Mouse (Mus musculus) embryonic stem cell, embryonic (primary cell): ENCODE results near the gene Tfeb.

Experiments
- CTCF ChIA-PET, 4 experiments: fragments of 300-600 bp in 2 of 4; fragments of 350-600 bp in 2 of 4; sonication (Branson Sonifier 250); formaldehyde crosslinking; loops; one replicate each; lab custom pipeline; 2022; ENCODE audit warnings: inconsistent platforms in 2 of 4; lab: Charles Lee
- POLR2A ChIA-PET, 4 experiments: fragments of 300-600 bp in 2 of 4; fragments of 350-600 bp in 2 of 4; sonication (Branson Sonifier 250); formaldehyde crosslinking; loops; one replicate each; lab custom pipeline; 2022; ENCODE audit warnings: antibody characterized with exemption in 4 of 4, inconsistent platforms in 1 of 4; lab: Charles Lee

Gene Tfeb

DNA sequence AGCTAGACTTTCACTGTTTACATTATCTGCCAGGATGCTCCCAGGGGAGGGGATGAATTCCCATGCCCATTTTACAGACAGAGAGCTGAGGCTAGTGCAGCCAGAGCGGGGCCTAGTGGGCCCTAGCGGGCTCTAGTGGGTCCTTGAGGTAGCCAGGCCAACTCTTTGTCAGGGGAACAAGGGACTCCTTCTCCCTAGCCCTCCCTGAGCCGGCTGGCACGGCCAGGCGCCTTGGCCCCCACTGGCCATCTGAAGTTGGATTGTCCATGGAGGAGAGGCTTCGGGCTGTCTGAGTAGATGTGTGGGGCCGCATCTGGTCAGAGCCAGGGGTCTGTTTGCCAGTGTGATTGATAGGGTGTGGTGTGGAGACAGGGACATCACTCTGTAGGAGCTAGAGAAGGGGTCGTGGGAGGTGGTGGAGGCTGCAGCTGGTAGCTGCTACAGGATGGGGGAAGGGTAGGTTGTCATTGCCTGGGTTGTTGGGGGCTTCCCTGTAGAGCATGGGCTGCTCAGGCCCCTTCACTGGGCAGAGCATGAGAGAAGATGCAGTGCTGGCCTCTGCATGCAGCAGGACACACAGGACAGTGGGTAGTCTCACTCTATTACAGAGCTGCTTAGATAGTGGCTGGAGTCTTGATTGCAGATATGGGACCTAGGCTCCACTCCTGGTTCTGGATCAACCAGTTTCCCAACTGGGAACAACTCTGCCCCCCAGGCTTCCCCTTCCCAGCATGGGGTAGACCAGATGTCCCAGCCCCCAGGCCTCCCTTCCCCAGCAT is 46.8 kb downstream of the Tfeb start:
- CTCF ChIA-PET = interaction anchor here (0.5 to 3.6 kb wide), 14 partner anchors 9 to 469 kb away, joined by 3 to 26 read pairs (median 4); no protein-coding TSS in a partner anchor
- POLR2A ChIA-PET = interaction anchor here in 2 of 4 experiments (0.9 to 3.2 kb wide), 9 partner anchors 8 to 48 kb away, joined by 3 to 17 read pairs (median 3); no protein-coding TSS in a partner anchor

DNA sequence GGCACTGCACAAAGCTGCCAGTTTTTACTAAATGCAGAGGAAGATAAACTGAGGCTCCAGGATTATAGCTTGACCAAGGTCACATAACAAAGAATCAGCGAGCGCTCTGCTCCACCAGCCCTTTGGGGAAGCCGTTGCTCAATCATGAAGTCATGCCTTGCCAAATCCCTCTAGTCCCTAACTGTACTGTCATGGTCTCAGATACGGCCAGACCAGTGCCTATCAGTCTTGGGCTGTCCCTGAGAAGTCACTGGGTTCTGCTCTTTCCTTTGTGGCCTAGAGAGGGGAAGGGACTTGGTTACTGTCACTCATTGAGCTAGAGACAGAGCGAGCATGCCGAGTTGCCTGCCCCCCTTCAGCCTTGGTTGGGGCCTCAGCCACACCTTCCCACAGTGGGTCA is 47.6 kb downstream of the Tfeb start:
- ChIA-PET CTCF (interaction anchor here (0.5 to 3.6 kb wide), 12 partner anchors 8 to 335 kb away, joined by 3 to 26 read pairs (median 4); no protein-coding TSS in a partner anchor), POLR2A (interaction anchor here in 2 of 4 experiments (0.9 to 3.2 kb wide), 8 partner anchors 8 to 237 kb away, joined by 3 to 17 read pairs (median 3); no protein-coding TSS in a partner anchor)

DNA sequence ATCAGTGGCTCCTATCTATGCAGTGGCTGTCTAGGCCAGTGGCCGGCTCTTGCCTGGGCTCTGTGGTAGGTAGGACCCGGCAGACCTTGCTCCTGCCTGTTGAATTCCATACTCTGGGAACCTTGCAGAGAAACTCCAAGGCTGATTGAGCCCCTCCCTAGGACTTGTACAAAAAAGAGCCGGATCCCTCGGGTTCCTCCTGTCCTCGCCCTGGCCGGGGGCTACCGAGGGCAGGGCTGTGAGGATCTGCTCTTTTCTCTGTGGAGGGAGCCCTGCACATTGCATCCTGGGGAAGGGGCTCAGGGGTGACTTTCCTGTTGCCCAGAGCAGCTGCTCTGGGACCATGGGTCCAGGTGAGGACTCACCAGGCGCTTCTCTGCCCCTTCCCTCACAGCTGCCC is 50.8 kb downstream of the Tfeb start:
- ChIA-PET CTCF (interaction anchor here in 3 of 4 experiments (0.5 to 2.5 kb wide), 16 partner anchors 10 to 313 kb away, joined by 3 to 12 read pairs (median 4); no protein-coding TSS in a partner anchor), POLR2A (interaction anchor here in 3 of 4 experiments (0.5 to 2.1 kb wide), 18 partner anchors 19 to 332 kb away, joined by 3 to 10 read pairs (median 4); partner anchors contain the start of gene Usp49 (in 1 of the 3))

DNA sequence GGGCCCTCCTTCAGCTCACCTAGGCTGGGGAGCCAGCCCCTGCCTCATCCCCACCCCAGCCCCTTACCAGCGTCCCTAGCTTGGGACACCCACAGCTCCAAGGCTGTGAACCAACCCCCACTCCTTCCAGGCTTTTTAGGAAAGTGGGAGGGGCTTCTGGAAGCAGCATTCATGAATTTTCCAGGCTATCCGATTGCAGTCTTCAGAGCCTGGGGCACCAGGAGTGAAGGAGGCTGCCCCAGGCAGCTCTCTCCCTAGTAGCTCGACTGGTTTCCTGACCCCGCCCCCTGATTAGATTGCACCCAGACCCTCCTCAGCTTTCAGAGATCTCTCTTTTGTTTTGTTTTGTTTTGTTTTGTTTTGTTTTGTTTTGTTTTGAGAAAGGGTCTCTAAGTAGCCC is 51.5 kb downstream of the Tfeb start:
- ChIA-PET CTCF (interaction anchor here (0.6 to 2.5 kb wide), 29 partner anchors 9 to 499 kb away, joined by 3 to 12 read pairs (median 4); no protein-coding TSS in a partner anchor), POLR2A (interaction anchor here (0.6 to 2.3 kb wide), 30 partner anchors 8 to 621 kb away, joined by 3 to 10 read pairs (median 4); partner anchors contain the start of genes Nfya (in 1 of the 4), Oard1 (in 1 of the 4) and Usp49 (in 1 of the 4))

DNA sequence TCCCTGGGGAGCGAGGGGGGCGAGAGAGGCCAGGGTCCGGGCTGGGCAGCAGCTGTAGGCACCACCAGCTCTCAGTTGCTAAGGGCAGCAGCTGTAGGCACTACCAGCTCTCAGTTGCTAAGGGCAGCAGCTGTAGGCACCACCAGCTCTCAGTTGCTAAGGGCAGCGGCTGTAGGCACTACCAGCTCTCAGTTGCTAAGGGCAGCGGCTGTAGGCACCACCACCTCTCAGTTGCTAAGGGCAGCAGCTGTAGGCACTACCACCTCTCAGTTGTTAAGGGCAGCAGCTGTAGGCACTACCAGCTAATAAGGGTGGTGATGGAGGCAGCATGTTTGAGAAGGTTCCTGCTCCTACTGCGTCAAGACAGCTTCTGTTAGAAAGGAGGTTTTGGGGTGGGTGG is 52.2 kb downstream of the Tfeb start:
- ChIA-PET CTCF (interaction anchor here (0.6 to 2.5 kb wide), 32 partner anchors 8 to 331 kb away, joined by 3 to 12 read pairs (median 4); no protein-coding TSS in a partner anchor), POLR2A (interaction anchor here (0.6 to 2.3 kb wide), 28 partner anchors 8 to 1548 kb away, joined by 3 to 10 read pairs (median 4); partner anchors contain the start of genes Nfya (in 1 of the 4), Oard1 (in 1 of the 4) and Usp49 (in 1 of the 4))

DNA sequence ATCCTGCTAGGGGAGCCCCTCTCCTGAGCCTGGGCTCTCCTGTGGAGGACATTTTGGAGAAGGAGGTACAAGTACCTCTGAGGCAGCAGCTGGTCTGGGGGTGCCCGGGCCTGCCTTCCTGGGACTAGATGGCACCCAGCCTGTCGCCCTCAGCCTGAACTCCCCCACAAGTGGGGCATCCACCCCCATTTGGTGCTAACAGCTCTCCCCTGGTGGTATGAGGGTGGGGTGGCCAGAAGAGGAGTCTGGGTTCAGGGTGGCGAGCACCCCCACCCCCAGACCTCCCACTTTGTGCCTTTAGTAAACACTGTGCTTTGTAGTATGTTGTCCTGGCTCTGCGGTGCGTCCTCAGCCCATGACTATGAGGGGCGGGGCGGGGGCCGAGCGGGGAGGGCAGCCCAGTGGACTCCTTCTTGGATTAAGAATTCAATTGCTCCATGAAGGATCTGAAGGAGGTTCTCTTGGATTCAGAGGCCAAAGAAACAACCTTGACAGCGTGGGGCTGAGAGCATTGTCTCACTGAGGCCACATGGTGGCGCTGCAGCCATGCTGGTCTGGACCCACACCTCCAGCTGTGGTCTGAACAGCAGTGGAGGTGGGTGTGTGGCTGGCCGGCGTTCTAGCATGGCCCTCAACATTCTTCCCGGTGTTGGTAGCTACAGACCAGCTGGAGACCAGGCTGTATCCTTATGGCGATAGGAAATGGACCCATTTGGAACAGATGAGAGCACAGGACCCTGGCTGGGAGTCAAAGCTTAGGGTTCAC is 55.5 kb downstream of the Tfeb start:
- CTCF ChIA-PET = interaction anchor here (0.5 to 6.1 kb wide), 106 partner anchors 8 to 1109 kb away, joined by 3 to 104 read pairs (median 5); no protein-coding TSS in a partner anchor
- POLR2A ChIA-PET = interaction anchor here in 3 of 4 experiments (0.6 to 2.6 kb wide), 22 partner anchors 8 to 309 kb away, joined by 3 to 11 read pairs (median 3); partner anchors contain the start of genes Gm21981 (in 1 of the 3) and Prickle4 (in 1 of the 3)

DNA sequence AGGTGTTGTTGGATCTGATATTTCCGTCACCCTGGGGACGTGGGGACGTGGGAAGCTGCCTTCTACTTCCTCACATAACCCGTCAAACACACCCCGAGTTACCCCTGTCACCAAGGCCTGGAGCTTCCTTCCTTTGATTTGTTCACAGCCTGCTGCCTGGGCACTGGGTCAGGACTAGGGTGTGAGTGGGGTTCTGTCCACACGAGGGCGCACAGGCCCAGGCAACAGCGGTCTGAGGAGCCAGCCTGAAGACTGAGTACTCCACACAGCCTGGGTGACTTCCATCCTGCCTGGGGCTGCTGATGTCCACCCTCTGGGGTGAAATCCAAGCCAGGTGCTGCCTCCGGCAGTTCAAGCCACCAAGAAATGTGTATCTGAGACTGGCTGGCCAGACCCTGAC is 56.5 kb downstream of the Tfeb start:
- ChIA-PET POLR2A (interaction anchor here in 3 of 4 experiments (0.6 to 3.0 kb wide), 26 partner anchors 9 to 308 kb away, joined by 3 to 11 read pairs (median 4); partner anchors contain the start of gene Tfeb (in 1 of the 3)), CTCF (interaction anchor here (0.5 to 6.1 kb wide), 114 partner anchors 8 to 1110 kb away, joined by 3 to 104 read pairs (median 5); partner anchors contain the start of gene Pgc (in 1 of the 4))

DNA sequence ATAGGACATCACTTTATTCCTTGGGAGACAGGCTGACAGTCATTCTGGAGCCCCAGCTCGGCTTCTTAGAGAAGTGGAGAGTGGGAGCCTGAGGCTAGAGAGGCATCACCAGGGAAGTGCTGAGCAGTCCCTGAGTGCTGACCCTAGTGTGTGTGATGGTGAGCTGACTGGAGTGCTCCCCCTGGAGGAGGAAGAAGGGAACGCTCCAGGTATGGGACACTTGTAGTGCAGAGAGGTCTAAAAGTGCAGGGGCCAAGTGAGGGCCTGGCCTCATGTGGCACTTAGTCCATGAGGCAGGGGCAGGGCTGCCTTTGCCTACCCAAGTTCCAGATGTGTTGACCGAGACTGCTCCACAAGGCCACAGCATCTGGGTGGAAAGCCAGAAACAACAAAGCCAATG is 58.6 kb downstream of the Tfeb start:
- POLR2A ChIA-PET = interaction anchor here in 2 of 4 experiments (1.1 to 3.0 kb wide), 3 partner anchors 20 to 58 kb away, joined by 3 to 9 read pairs (median 3); no protein-coding TSS in a partner anchor

DNA sequence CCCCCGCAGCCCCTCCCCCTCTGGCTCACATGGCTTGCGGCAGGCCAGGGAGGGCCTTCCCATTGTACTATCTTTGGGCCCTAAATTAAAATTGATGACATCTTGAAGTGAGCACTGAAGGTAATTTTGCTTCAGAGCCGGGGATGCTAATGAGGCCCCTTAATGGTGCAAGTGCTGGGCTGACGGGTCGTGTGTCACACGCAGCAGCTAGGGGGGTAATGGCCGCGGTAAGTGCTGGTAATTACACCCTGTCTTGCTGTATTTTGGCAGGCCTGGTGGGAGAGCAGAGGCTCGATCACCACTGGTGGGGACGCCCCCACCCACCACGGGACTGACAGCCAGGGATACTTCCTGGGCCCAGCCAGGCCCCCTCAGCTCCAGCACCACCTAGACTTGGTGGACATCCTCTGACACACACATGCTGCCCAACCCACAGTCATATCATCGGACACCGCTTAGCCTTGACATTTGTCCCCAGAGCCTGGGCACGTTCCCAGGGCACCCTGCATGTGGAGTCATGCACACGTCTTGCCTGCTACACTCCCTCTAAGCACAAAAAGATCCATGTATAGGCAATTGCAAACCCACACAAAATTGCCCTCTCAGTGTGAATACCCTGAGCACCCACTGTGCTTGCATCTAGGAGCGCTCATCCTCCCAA is 59.5 kb downstream of the Tfeb start:
- CTCF ChIA-PET = interaction anchor here in 3 of 4 experiments (0.6 to 6.1 kb wide), 38 partner anchors 7 to 655 kb away, joined by 3 to 104 read pairs (median 6); no protein-coding TSS in a partner anchor
- POLR2A ChIA-PET = interaction anchor here in 2 of 4 experiments (1.2 to 3.0 kb wide), 7 partner anchors 10 to 70 kb away, joined by 3 to 9 read pairs (median 3); no protein-coding TSS in a partner anchor

More for the DNA sequence above, 58.6 kb downstream of the Tfeb start:
- CTCF ChIA-PET = interaction anchor here (0.5 to 6.1 kb wide), 41 partner anchors 9 to 410 kb away, joined by 3 to 104 read pairs (median 4); no protein-coding TSS in a partner anchor

DNA sequence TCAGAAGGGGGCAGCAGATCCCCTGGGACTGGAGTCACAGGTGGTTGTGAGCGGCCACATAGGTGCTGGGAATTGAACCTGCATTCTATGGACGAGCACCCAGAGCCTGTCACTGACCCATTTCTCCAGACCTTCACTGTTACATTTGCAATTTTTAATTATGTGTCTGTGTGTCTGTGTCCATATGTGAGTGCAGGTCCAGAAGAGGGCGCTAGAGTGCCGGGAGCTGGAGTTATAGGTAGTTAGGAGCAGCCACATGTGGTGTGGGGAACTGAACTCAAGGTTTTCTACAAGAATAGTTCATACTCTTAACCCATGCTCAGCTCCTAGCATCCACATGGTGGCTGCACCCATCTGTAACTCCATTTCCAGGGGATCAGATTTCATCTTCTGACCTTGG is 60.1 kb downstream of the Tfeb start:
- CTCF ChIA-PET = interaction anchor here (0.5 to 2.6 kb wide), 59 partner anchors 8 to 867 kb away, joined by 3 to 22 read pairs (median 4); partner anchors contain the start of gene Mdfi (in 2 of the 4)
- POLR2A ChIA-PET = interaction anchor here in 2 of 4 experiments (0.5 to 2.2 kb wide), 10 partner anchors 9 to 205 kb away, joined by 3 to 6 read pairs (median 3); no protein-coding TSS in a partner anchor

DNA sequence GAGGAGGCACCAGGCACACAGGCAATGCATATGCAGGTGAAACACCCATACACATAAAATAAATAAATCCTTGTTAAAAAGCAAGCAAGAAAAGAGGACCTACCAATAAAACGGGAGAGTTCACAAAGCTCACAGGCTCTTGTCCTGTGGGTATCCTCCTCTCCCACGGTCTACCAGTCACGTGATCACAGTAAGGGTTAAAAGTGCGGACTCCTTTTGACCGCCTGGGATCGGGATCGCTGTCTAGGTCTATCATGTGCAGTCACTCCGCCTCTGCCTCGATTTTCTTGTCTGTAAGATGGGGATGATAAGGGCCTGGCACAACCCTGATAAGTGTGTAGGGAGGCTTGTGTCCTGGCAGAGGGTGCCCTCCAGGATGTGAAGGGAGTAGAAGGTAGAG is 60.6 kb downstream of the Tfeb start:
- ChIA-PET POLR2A (interaction anchor here in 2 of 4 experiments (0.5 to 2.2 kb wide), 12 partner anchors 9 to 205 kb away, joined by 3 to 6 read pairs (median 3); no protein-coding TSS in a partner anchor), CTCF (interaction anchor here (0.5 to 2.6 kb wide), 62 partner anchors 8 to 867 kb away, joined by 3 to 22 read pairs (median 4); partner anchors contain the start of gene Mdfi (in 2 of the 4))

DNA sequence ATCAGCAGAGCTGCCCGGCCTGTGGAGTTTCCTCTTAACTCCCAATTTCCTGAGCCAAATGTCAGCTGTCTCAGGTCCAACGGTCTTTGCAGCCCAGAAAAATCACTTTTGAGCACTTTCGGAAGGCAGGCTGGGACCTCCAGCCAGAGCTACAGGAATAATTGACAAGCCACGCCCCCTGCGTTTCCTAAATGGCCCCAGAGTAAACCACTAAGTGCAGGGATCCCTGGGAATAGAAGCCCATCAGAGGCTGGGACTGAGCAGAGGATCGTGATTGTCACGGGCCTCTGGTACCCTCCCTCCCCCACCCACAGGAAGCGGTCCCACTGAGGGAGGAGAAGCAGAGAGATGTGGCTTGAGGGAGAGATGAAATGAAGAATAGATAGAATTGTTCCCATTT is 66.0 kb downstream of the Tfeb start:
- POLR2A ChIA-PET = interaction anchor here in 3 of 4 experiments (0.7 to 2.6 kb wide), 8 partner anchors 10 to 171 kb away, joined by 3 to 10 read pairs (median 4); no protein-coding TSS in a partner anchor
- CTCF ChIA-PET = interaction anchor here (0.5 to 5.1 kb wide), 20 partner anchors 9 to 521 kb away, joined by 3 to 31 read pairs (median 4); no protein-coding TSS in a partner anchor

DNA sequence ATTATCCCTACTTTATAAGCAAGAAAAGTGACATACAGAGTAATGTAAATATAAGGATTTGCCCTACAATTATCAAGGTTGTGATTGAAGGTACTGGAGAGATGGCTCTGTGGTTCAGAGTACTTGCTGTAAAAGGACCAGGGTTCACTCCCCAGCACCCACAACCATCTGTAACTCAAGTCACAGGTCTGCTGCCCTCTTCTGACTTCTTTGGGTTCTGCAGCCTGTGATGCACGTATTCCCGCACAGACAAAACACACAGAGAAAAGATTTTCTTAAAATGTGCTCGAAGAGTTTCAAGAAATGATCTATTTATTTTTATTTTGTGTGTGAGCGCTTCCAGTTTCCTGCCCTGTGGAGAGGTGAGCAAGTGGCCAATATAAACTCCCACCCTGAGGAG is 66.8 kb downstream of the Tfeb start:
- ChIA-PET POLR2A (interaction anchor here in 2 of 4 experiments (1.2 to 2.6 kb wide), 4 partner anchors 11 to 74 kb away, joined by 3 to 9 read pairs (median 4); partner anchors contain the start of gene Tfeb (in 1 of the 2)), CTCF (interaction anchor here (0.6 to 5.1 kb wide), 16 partner anchors 9 to 297 kb away, joined by 3 to 31 read pairs (median 5); no protein-coding TSS in a partner anchor)

DNA sequence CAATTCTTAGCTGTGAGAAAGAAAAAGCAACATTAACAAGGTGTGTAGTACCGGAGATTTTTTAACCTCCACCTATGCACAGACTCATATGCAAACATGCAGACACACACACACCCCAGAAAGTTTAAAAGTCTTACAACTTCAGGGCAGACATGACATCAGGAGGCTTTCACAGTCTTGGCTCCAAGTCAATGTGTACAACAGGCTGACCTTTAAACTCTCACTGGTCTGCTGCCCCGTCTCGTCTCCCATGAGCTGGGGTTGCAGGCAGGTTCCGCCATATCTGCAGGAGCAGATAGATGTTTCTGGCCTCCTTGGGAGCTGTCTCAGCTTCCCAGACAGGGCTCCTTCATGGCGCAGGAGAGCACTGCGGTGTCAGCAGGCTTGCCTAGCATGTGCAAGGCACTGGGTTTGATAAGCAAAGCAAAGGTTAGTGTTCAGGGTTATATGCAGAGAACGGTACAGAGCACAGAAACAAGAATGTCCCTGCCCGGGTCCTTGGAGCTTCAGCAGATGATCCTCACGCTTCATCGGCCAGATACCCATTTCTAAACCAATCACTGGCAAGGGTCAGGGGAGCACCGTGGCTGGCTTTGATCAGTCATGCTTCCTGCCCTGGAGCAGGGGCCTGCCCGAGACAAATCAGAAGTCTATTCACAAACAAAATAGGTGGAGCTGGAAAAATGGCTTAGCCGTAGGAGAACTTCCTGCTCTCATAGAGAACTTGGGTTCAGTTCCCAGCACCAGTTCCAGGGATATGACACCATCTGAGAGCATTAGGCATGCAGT is 68.4 kb downstream of the Tfeb start:
- CTCF ChIA-PET = interaction anchor here in 3 of 4 experiments (0.6 to 5.1 kb wide), 27 partner anchors 8 to 1205 kb away, joined by 3 to 31 read pairs (median 6); no protein-coding TSS in a partner anchor
- POLR2A ChIA-PET = interaction anchor here in 3 of 4 experiments (0.6 to 2.6 kb wide), 20 partner anchors 8 to 237 kb away, joined by 3 to 10 read pairs (median 3); partner anchors contain the start of genes Frs3 (in 1 of the 3), Mdfi (in 1 of the 3) and Tfeb (in 1 of the 3)

DNA sequence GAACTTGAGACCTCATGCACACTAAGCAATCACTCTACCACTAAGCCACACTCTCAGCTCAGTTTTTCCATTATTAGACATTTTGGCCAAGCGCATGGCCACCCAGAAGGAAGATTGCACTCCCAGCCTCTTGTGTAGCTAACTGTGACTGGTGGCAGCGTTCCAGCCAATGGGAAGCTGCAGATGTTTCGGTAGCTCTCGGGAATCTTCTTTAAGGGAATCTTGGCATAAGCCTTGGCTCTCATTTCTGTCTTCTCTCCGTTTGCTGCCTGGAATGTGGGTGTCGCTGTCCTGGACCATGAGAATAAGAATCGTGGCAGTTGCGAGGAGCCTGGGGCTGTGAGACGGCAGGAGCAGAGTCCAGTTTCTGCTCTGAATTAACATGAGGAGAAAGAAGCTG is 69.4 kb downstream of the Tfeb start:
- ChIA-PET CTCF (interaction anchor here in 3 of 4 experiments (0.5 to 5.1 kb wide), 20 partner anchors 9 to 314 kb away, joined by 3 to 31 read pairs (median 4); no protein-coding TSS in a partner anchor), POLR2A (interaction anchor here in 3 of 4 experiments (0.5 to 2.6 kb wide), 10 partner anchors 9 to 58 kb away, joined by 3 to 10 read pairs (median 4); partner anchors contain the start of gene Mdfi (in 1 of the 3))
